Mouse (Mus musculus) megakaryocyte progenitor cell, adult 5-6 weeks (primary cell): ENCODE results near the gene Ankrd60. TPM values are rescaled to one million over a fixed set of nuclear protein-coding genes. Genes with fewer than 3 reads are reported as not detected.

Experiments used
- ATAC-seq: replicated peaks from 2 replicates; pipeline ENCODE4 v1.8.0; 2016; ENCODE audit warnings: mild to moderate bottlenecking, moderate TSS enrichment, inconsistent platforms; ENCODE audit not compliant: poor library complexity
- total RNA-seq, 2 experiments: library from RNA; stranded (forward) in 1 of 2; stranded (reverse) in 1 of 2; fragments of 157-497, 149-512 nt in 1 of 2; fragments of 200-1000 nt in 1 of 2; gene quantifications; 2 replicates each; pipeline versions ENCODE4 v1.2.3 to v1.2.4; 2015 to 2017

Gene Ankrd60
- total RNA-seq, 2 experiments from 2014 or later, result not detected

DNA sequence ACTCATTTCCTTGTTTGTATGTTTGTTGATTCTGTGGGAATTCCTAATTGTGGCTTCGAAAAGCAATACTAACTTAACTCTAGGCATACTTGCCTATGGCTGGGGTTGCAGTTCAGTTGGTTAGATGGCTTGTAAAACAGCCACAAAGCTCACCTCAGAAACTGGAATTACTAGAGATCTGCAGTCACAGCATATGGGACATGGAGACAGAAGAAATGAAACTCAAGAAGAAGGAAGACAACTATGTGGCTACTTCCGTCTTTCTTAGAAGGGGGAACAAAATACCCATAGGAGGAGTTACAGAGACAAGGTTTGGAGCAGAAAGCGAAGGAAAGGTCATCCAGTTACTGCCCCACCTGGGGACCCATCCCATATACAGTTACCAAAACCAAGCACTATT lies 49.7 kb downstream of the Ankrd60 start:
- peak; percentile 65 for ATAC-seq

DNA sequence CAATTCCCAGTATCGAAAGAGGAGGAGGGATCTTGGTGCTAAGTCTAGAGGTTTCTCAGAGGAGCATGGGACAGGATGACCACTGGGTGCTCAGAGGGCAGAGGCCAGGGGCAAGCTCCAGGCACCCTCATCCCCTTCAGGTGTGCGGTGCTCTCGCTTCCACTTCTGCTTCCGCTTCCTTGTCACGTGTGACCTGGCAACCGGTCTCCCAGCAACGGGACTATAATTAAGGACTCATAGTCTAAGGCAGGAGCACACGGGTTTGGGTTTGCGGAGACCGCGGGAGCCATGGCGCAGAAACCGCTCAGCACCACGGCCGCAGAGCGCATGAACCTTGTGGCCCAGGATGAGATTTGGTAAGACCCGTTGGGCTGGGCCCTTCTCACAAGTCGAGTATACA lies 55.8 kb downstream of the Ankrd60 start, which contains the start of gene 1700021F07Rik:
1700021F07Rik (plus strand) TSS at position 211 of the 400 bp plus-strand sequence.
- ATAC-seq, result no peak

Other genes starting within 250 kb of the Ankrd60 start
- gene 1700021F07Rik, start 55.8 kb downstream of the Ankrd60 start, total RNA-seq (2015), result not detected in 2 replicates
- not detected in 2 replicates for gene 1700021F07Rik, start 55.8 kb downstream of the Ankrd60 start, total RNA-seq (2017)
- gene Rab22a, start 81.4 kb upstream of the Ankrd60 start, total RNA-seq (2015), result 9.9 and 10.2 TPM in 2 replicates
- 6.8 and 7.3 TPM in 2 replicates for gene Rab22a, start 81.4 kb upstream of the Ankrd60 start, total RNA-seq (2017)
- not detected in 2 replicates for gene 1700010B08Rik, start 141.1 kb upstream of the Ankrd60 start, total RNA-seq (2015)
- gene 1700010B08Rik, start 141.1 kb upstream of the Ankrd60 start, total RNA-seq (2017), result not detected in 2 replicates
- 8.1 and 9.1 TPM in 2 replicates for gene Vapb, start 159.1 kb upstream of the Ankrd60 start, total RNA-seq (2015)
- gene Vapb, start 159.1 kb upstream of the Ankrd60 start, total RNA-seq (2017), result 62.1 and 62.5 TPM in 2 replicates